Mouse (Mus musculus): ENCODE results near the gene Bmp5. TPM values are rescaled to one million over a fixed set of nuclear protein-coding genes. Genes with fewer than 3 reads are reported as not detected.

Bmp5 gene
- total and polyA plus RNA-seq, 2 experiments from 2014 or later, result 2.2 to 3.0 TPM

GRCm38 (mm10) chr9:75944663-75945062, 169.5 kb downstream of the Bmp5 start:
- Histone ChIP-seq H3K9ac (no peak overlapping the region), H3K27me3 (ENCODE audit: insufficient read depth, low read length) (no peaks in the 10 kb centered on the region), H3K36me3 (ENCODE audit: insufficient read depth) (no peaks in the 10 kb centered on the region), H3K4me3 (ENCODE audit: low read depth, low read length) (no peak overlapping the region), H3K4me1 (ENCODE audit: insufficient read depth) (no peaks in the 10 kb centered on the region), H3K9me3 (ENCODE audit: low read length) (no peaks in the 10 kb centered on the region), H3K27ac (ENCODE audit: low read depth, low read length) (no peak overlapping the region), H3K4me2 (ENCODE audit: low read depth) (no peak overlapping the region)
- no peak for ATAC-seq
- 81% methylated on average over 3 of the region's 3 CpGs for WGBS
- no peak for TF ChIP-seq CTCF (IDR thresholded peaks at IDR 0.05; ENCODE audit: low read depth)
- DNase-seq, result no peak

Small RNA genes lying within 50 kb of the gene (microRNA-seq; reads per million reads assigned to microRNA genes)
- 0 reads per million in 2 experiments for gene Gm44355

Other genes starting within 250 kb of the Bmp5 start
- gene Tmod3, start 215.7 kb upstream of the Bmp5 start, total RNA-seq (2014; rRNA removed), result 50.3 and 55.1 TPM in 2 replicates
- gene Tmod3, start 215.7 kb upstream of the Bmp5 start, polyA plus RNA-seq (2015; fragmentation: Nextera tagmentation; extraction: Ambion mirVana), result 74.0 and 78.6 TPM in 2 replicates
- gene Tmod2, start 164.0 kb upstream of the Bmp5 start, total RNA-seq (2014; rRNA removed), result 164 and 185 TPM in 2 replicates
- 224 and 406 TPM in 2 replicates for gene Tmod2, start 164.0 kb upstream of the Bmp5 start, polyA plus RNA-seq (2015; fragmentation: Nextera tagmentation; extraction: Ambion mirVana)
- gene Lysmd2, start 149.6 kb upstream of the Bmp5 start, total RNA-seq (2014; rRNA removed), result 36.2 and 44.7 TPM in 2 replicates
- gene Lysmd2, start 149.6 kb upstream of the Bmp5 start, polyA plus RNA-seq (2015; fragmentation: Nextera tagmentation; extraction: Ambion mirVana), result 39.5 and 40.8 TPM in 2 replicates
- gene Scg3, start 91.3 kb upstream of the Bmp5 start, total RNA-seq (2014; rRNA removed), result 145 and 172 TPM in 2 replicates
- 116 and 137 TPM in 2 replicates for gene Scg3, start 91.3 kb upstream of the Bmp5 start, polyA plus RNA-seq (2015; fragmentation: Nextera tagmentation; extraction: Ambion mirVana)
- gene Hmgcll1, start 239.5 kb downstream of the Bmp5 start, total RNA-seq (2014; rRNA removed), result 22.9 and 29.7 TPM in 2 replicates
- 14.6 and 18.4 TPM in 2 replicates for gene Hmgcll1, start 239.5 kb downstream of the Bmp5 start, polyA plus RNA-seq (2015; fragmentation: Nextera tagmentation; extraction: Ambion mirVana)

Measured in forebrain, postnatal 0 days (tissue).